Mouse (Mus musculus) midbrain, embryonic 16.5 days (tissue): Measurements from ENCODE around the gene Aox2. TPM values are rescaled to one million over a fixed set of nuclear protein-coding genes. Genes with fewer than 3 reads are reported as not detected.
"Not testable (repeated sequence)": the region's sequence is repeated elsewhere in the genome, so short reads cannot be mapped to it uniquely, and the experiment has no call there.

Experiments
- ATAC-seq: fragments of 200-750 bp; cut with Nextera tagmentation; 2 replicates; pipeline ENCODE4 v1.8.0; 2017; ENCODE audit warnings: moderate TSS enrichment
- H3K27ac ChIP-seq: fragments of 300-500 bp; sonication (generic); 2 replicates; pipeline ENCODE4 v1.5.1; 2014; ENCODE audit warnings: mild to moderate bottlenecking, low read length, mixed read lengths
- H3K27me3 ChIP-seq: fragments of 300-500 bp; sonication (generic); 2 replicates; pipeline ENCODE4 v1.6.1; 2014; ENCODE audit warnings: low read depth, low read length, mixed read lengths; ENCODE audit not compliant: control insufficient read depth, insufficient read depth
- H3K36me3 ChIP-seq: fragments of 300-500 bp; sonication (generic); 2 replicates; pipeline ENCODE4 v1.6.1; 2014; ENCODE audit warnings: mild to moderate bottlenecking, low read length, moderate library complexity, mixed read lengths; ENCODE audit not compliant: control insufficient read depth, insufficient read depth
- H3K4me1 ChIP-seq: fragments of 300-500 bp; sonication (generic); 2 replicates; pipeline ENCODE4 v1.6.1; 2014; ENCODE audit warnings: mild to moderate bottlenecking, low read length, mixed read lengths; ENCODE audit not compliant: control insufficient read depth, insufficient read depth
- H3K4me2 ChIP-seq: fragments of 300-500 bp; sonication (generic); 2 replicates; pipeline ENCODE4 v1.6.1; 2014; ENCODE audit warnings: mild to moderate bottlenecking, low read length, mixed read lengths
- H3K4me3 ChIP-seq: fragments of 300-500 bp; sonication (generic); 2 replicates; pipeline ENCODE4 v1.5.1; 2014; ENCODE audit warnings: low read depth, mild to moderate bottlenecking, low read length, moderate library complexity, mixed read lengths
- H3K9ac ChIP-seq: fragments of 300-500 bp; sonication (generic); 2 replicates; pipeline ENCODE4 v1.6.1; 2014; ENCODE audit warnings: low read depth, low read length, mixed read lengths
- H3K9me3 ChIP-seq: fragments of 300-500 bp; sonication (generic); replicated peaks from 2 replicates; pipeline ENCODE4 v1.6.1; 2014; ENCODE audit warnings: mild to moderate bottlenecking, low read length, mixed read lengths; ENCODE audit not compliant: control insufficient read depth, poor library complexity, severe bottlenecking
- WGBS: fragments of 180-500 bp; shearing (Covaris S2); extraction: QIAGEN DNeasy Blood & Tissue Kit; methylation state at CpG from one replicate; pipeline ENCODE4 v1.1.7; 2014; 5-methylcytosine and 5-hydroxymethylcytosine counted together
- polyA plus RNA-seq: library from polyadenylated mRNA; unstranded; fragments of >200 nt; fragmentation: Nextera tagmentation; extraction: Ambion mirVana; gene quantifications from 2 replicates; pipeline ENCODE4 v1.2.1, GENCODE M21; 2015

Aox2 gene
- polyA plus RNA-seq, 1 experiment from 2014 or later, result 0.03 TPM

GRCm38 (mm10) chr1:58374266-58374665 is 96.1 kb downstream of the Aox2 start:
- not testable (repeated sequence) for H3K4me3 ChIP-seq, H3K4me1 ChIP-seq, H3K27me3 ChIP-seq, H3K36me3 ChIP-seq, ATAC-seq, H3K27ac ChIP-seq, H3K9ac ChIP-seq, H3K4me2 ChIP-seq, H3K9me3 ChIP-seq
- 86% methylated on average over 2 of the region's 2 CpGs for WGBS

- Histone ChIP-seq H3K9me3 (no peaks in the 10 kb centered on the region), H3K4me2 (no peak overlapping the region), H3K4me1 (no peaks in the 10 kb centered on the region), H3K27ac (no peak overlapping the region), H3K27me3 (no peaks in the 10 kb centered on the region), H3K36me3 (no peaks in the 10 kb centered on the region), H3K9ac (no peak overlapping the region), H3K4me3 (no peak overlapping the region)
- no peak for ATAC-seq
- WGBS, result 76% methylated on average over 3 of the region's 3 CpGs
Observed at GRCm38 (mm10) chr1:58375574-58376147, 97.5 kb downstream of the Aox2 start.

- WGBS, result 74% methylated on average over 5 of the region's 5 CpGs
- no peak overlapping the region for H3K27ac ChIP-seq
- no peak overlapping the region for H3K4me3 ChIP-seq
- no peaks in the 10 kb centered on the region for H3K9me3 ChIP-seq
- H3K4me1 ChIP-seq, result no peaks in the 10 kb centered on the region
- no peak for ATAC-seq
- H3K27me3 ChIP-seq, result no peaks in the 10 kb centered on the region
- no peaks in the 10 kb centered on the region for H3K36me3 ChIP-seq
- no peak overlapping the region for H3K4me2 ChIP-seq
- H3K9ac ChIP-seq, result no peak overlapping the region
Observed at GRCm38 (mm10) chr1:58382586-58383281, 104.6 kb downstream of the Aox2 start.

- Histone ChIP-seq H3K4me3 (peak overlapping the region; percentile 95), H3K9me3 (no peaks in the 10 kb centered on the region), H3K4me2 (peak overlapping the region; percentile 94), H3K27me3 (no peaks in the 10 kb centered on the region), H3K4me1 (peaks cover 19% of the 10 kb centered on the region), H3K9ac (peak overlapping the region; percentile 95), H3K36me3 (peaks cover 5% of the 10 kb centered on the region; the same call in 1 of the 2 replicates), H3K27ac (peak overlapping the region; percentile 100)
- ATAC-seq, result no peak
- 42% methylated on average over 19 of the region's 19 CpGs for WGBS
Observed at GRCm38 (mm10) chr1:58391421-58392267, 113.5 kb downstream of the Aox2 start.

- peaks cover 5% of the 10 kb centered on the region; the same call in 1 of the 2 replicates for H3K36me3 ChIP-seq
- no peaks in the 10 kb centered on the region for H3K27me3 ChIP-seq
- H3K4me1 ChIP-seq, result peaks cover 19% of the 10 kb centered on the region
- H3K27ac ChIP-seq, result peak overlapping the region; percentile 100
- WGBS, result under 1% methylated on average over 16 of the region's 16 CpGs
- no peaks in the 10 kb centered on the region for H3K9me3 ChIP-seq
- H3K4me3 ChIP-seq, result peak overlapping the region; percentile 95
- peak overlapping the region; percentile 95 for H3K9ac ChIP-seq
- peak; percentile 13 for ATAC-seq
- H3K4me2 ChIP-seq, result peak overlapping the region; percentile 94
Observed at GRCm38 (mm10) chr1:58392268-58392651, 114.1 kb downstream of the Aox2 start.

- peaks cover 8% of the 10 kb centered on the region for H3K36me3 ChIP-seq
- no peaks in the 10 kb centered on the region for H3K9me3 ChIP-seq
- no peaks in the 10 kb centered on the region for H3K27me3 ChIP-seq
- peak; percentile 97 for ATAC-seq
- peak within 1 kb of the TSS; percentile 95 for H3K9ac ChIP-seq
- under 1% methylated on average over 49 of the region's 61 CpGs for whole genome bisulfite sequencing
- peak within 1 kb of the TSS; percentile 100 for H3K27ac ChIP-seq
- H3K4me1 ChIP-seq, result peaks cover 19% of the 10 kb centered on the region
- H3K4me2 ChIP-seq, result peak within 1 kb of the TSS; percentile 94
- peak within 1 kb of the TSS; percentile 95 for H3K4me3 ChIP-seq
Observed at GRCm38 (mm10) chr1:58392652-58393283, 114.6 kb downstream of the Aox2 start, which contains the start of gene Bzw1. Gene Bzw1, plus strand, starts transcription at chr1:58392898.

GRCm38 (mm10) chr1:58393284-58394195 is 115.4 kb downstream of the Aox2 start:
- H3K27me3 ChIP-seq, result no peaks in the 10 kb centered on the region
- H3K36me3 ChIP-seq, result peaks cover 14% of the 10 kb centered on the region

GRCm38 (mm10) chr1:58395341-58395740 is 117.2 kb downstream of the Aox2 start:
- H3K27ac ChIP-seq, result no peak overlapping the region
- 94% methylated on average over 3 of the region's 3 CpGs for WGBS
- no peak overlapping the region for H3K4me2 ChIP-seq
- no peak overlapping the region for H3K9ac ChIP-seq
- H3K9me3 ChIP-seq, result no peaks in the 10 kb centered on the region
- no peak for ATAC-seq
- H3K4me3 ChIP-seq, result no peak overlapping the region
- H3K36me3 ChIP-seq, result peaks cover 28% of the 10 kb centered on the region
- peaks cover 19% of the 10 kb centered on the region for H3K4me1 ChIP-seq
- no peaks in the 10 kb centered on the region for H3K27me3 ChIP-seq

More at GRCm38 (mm10) chr1:58393284-58394195, 115.4 kb downstream of the Aox2 start:
- WGBS, result under 1% methylated on average over 78 of the region's 90 CpGs
- peak overlapping the region; percentile 100 for H3K27ac ChIP-seq
- peak overlapping the region; percentile 95 for H3K9ac ChIP-seq
- H3K9me3 ChIP-seq, result no peaks in the 10 kb centered on the region
- H3K4me3 ChIP-seq, result peak overlapping the region; percentile 95
- H3K4me1 ChIP-seq, result peaks cover 19% of the 10 kb centered on the region
- peak; percentile 66 for ATAC-seq
- H3K4me2 ChIP-seq, result peak overlapping the region; percentile 62
